Mouse (Mus musculus): ENCODE measurements at regions not wholly inside any gene's neighbourhood (a gene's known extent, or its start where the extent isn't known, plus 50 kb on each side); places are given as distances from the start of the nearest gene placed in this dataset.

DNA sequence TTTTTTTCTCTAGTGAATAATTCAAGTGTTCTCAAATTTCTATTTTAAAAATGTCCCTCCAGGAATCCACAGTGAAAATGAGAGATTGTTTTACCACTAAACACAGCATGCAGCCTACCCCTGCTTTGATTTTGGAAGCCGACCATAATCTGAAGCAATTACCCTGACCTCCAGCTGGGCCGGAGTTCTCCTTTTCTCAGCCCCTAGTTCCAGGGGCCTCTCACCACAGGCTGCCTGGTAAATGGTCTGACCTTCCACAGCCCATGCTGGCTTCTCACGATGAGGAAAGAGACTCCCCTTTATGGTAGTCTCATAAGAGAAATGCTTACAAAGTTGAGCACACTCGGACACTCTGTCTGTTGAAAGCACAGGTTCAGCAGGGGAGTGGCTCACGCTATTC lies 121.3 kb downstream of the Kcnrg start:
- TF ChIP-seq POLR2A (IDR thresholded peaks at IDR 0.05; ENCODE audit: low read depth, low read length) (no peak), CTCF (conservative IDR thresholded peaks at IDR 0.05 in 1 of 2, IDR thresholded peaks at IDR 0.05 in 1 of 2; ENCODE audit: low read depth in 2 of 2, low read length in 2 of 2) (no peak), JUN (IDR thresholded peaks at IDR 0.05; ENCODE audit: insufficient read depth, low read depth, low read length) (no peak), MAZ (IDR thresholded peaks at IDR 0.05; ENCODE audit: low read depth, low read length) (no peak), ZMIZ1 (IDR thresholded peaks at IDR 0.05; ENCODE audit: low read depth, low read length) (no peak), BHLHE40 (IDR thresholded peaks at IDR 0.05; ENCODE audit: low read depth, low read length) (no peak), SMC3 (IDR thresholded peaks at IDR 0.05; ENCODE audit: low read depth, low read length) (no peak), E2F4 (IDR thresholded peaks at IDR 0.05; ENCODE audit: insufficient replicate concordance, low read depth, low read length) (no peak), EP300 (IDR thresholded peaks at IDR 0.05; ENCODE audit: low read length) (no peak), TBP (conservative IDR thresholded peaks at IDR 0.05; ENCODE audit: low read depth, low read length) (no peak), TCF12 (IDR thresholded peaks at IDR 0.05; ENCODE audit: low read depth, low read length) (no peak), MEF2A (IDR thresholded peaks at IDR 0.05; ENCODE audit: borderline replicate concordance, low read depth, low read length) (no peak), ZC3H11A (IDR thresholded peaks at IDR 0.05; ENCODE audit: low read depth, low read length) (no peak)

Measured in CH12.LX (cell line).